Mouse (Mus musculus): ENCODE data around the gene Eipr1.
A peak's percentile ranks its signal among the peaks of the same experiment; 100 is the strongest.
"Not testable (repeated sequence)": the region's sequence is repeated elsewhere in the genome, so short reads cannot be mapped to it uniquely, and the experiment has no call there.

Eipr1 gene

GRCm38 (mm10) chr12:28751508-28752263 lies at the start of gene Eipr1:
Eipr1 (plus strand) TSS chr12:28751803.
- peak; percentile 94 for ATAC-seq (ENCODE audit: insufficient number of reproducible peaks, low FRiP score, low TSS enrichment)

- ATAC-seq (ENCODE audit: insufficient number of reproducible peaks, low FRiP score, low TSS enrichment), result no peak
Measured at GRCm38 (mm10) chr12:28704381-28704780, 47.2 kb upstream of the Eipr1 start.

GRCm38 (mm10) chr12:28705204-28705603 lies 46.4 kb upstream of the Eipr1 start:
- no peak for ATAC-seq (ENCODE audit: insufficient number of reproducible peaks, low FRiP score, low TSS enrichment)

- no peak for ATAC-seq (ENCODE audit: insufficient number of reproducible peaks, low FRiP score, low TSS enrichment)
Measured at GRCm38 (mm10) chr12:28708154-28708553, 43.4 kb upstream of the Eipr1 start.

GRCm38 (mm10) chr12:28710566-28711185 lies 40.9 kb upstream of the Eipr1 start:
- ATAC-seq (ENCODE audit: insufficient number of reproducible peaks, low FRiP score, low TSS enrichment), result no peak

- ATAC-seq (ENCODE audit: insufficient number of reproducible peaks, low FRiP score, low TSS enrichment), result no peak
Measured at GRCm38 (mm10) chr12:28714822-28715632, 36.6 kb upstream of the Eipr1 start.

- no peak for ATAC-seq (ENCODE audit: insufficient number of reproducible peaks, low FRiP score, low TSS enrichment)
Measured at GRCm38 (mm10) chr12:28717066-28717465, 34.5 kb upstream of the Eipr1 start.

- no peak for ATAC-seq (ENCODE audit: insufficient number of reproducible peaks, low FRiP score, low TSS enrichment)
Measured at GRCm38 (mm10) chr12:28718106-28718505, 33.5 kb upstream of the Eipr1 start.

- ATAC-seq (ENCODE audit: insufficient number of reproducible peaks, low FRiP score, low TSS enrichment), result no peak
Measured at GRCm38 (mm10) chr12:28724366-28724765, 27.2 kb upstream of the Eipr1 start.

- no peak for ATAC-seq (ENCODE audit: insufficient number of reproducible peaks, low FRiP score, low TSS enrichment)
Measured at GRCm38 (mm10) chr12:28726204-28726603, 25.4 kb upstream of the Eipr1 start.

GRCm38 (mm10) chr12:28727061-28727460 lies 24.5 kb upstream of the Eipr1 start:
- ATAC-seq (ENCODE audit: insufficient number of reproducible peaks, low FRiP score, low TSS enrichment), result no peak

GRCm38 (mm10) chr12:28732631-28733030 lies 19.0 kb upstream of the Eipr1 start:
- ATAC-seq (ENCODE audit: insufficient number of reproducible peaks, low FRiP score, low TSS enrichment), result no peak

GRCm38 (mm10) chr12:28733520-28734245 lies 17.9 kb upstream of the Eipr1 start:
- not testable (repeated sequence) for ATAC-seq (ENCODE audit: insufficient number of reproducible peaks, low FRiP score, low TSS enrichment)

- ATAC-seq (ENCODE audit: insufficient number of reproducible peaks, low FRiP score, low TSS enrichment), result no peak
Measured at GRCm38 (mm10) chr12:28734271-28734670, 17.3 kb upstream of the Eipr1 start.

- ATAC-seq (ENCODE audit: insufficient number of reproducible peaks, low FRiP score, low TSS enrichment), result no peak
Measured at GRCm38 (mm10) chr12:28735293-28735692, 16.3 kb upstream of the Eipr1 start.

- ATAC-seq (ENCODE audit: insufficient number of reproducible peaks, low FRiP score, low TSS enrichment), result no peak
Measured at GRCm38 (mm10) chr12:28743328-28743727, 8.3 kb upstream of the Eipr1 start.

GRCm38 (mm10) chr12:28750021-28750633 lies 1.5 kb upstream of the Eipr1 start, which contains the start of gene Trappc12:
Trappc12 (minus strand) TSS chr12:28750472.
- peak; percentile 83 for ATAC-seq (ENCODE audit: insufficient number of reproducible peaks, low FRiP score, low TSS enrichment)

- ATAC-seq (ENCODE audit: insufficient number of reproducible peaks, low FRiP score, low TSS enrichment), result no peak
Measured at GRCm38 (mm10) chr12:28750876-28751275, 727 bp upstream of the Eipr1 start.

GRCm38 (mm10) chr12:28756019-28756418 lies 4.4 kb downstream of the Eipr1 start:
- ATAC-seq (ENCODE audit: insufficient number of reproducible peaks, low FRiP score, low TSS enrichment), result no peak

- ATAC-seq (ENCODE audit: insufficient number of reproducible peaks, low FRiP score, low TSS enrichment), result no peak
Measured at GRCm38 (mm10) chr12:28769953-28770352, 18.4 kb downstream of the Eipr1 start.

Measured in cerebellum, adult (tissue).